ENCODE assay signal across 17 mouse cellular contexts in genomic region chr17:9861346-9861745, GRCm38 (mm10).
DNase-seq lines count a peak whose midpoint lies in the region; ATAC-seq and TF ChIP-seq lines count a peak whose summit lies in the region.
"Had no signal": no experiment of that assay in that cellular context is flagged by ENCODE, and none has a peak within 500 bp of the region (broad histone marks: within the 10 kb centered on the region; RNA-seq: fewer than 3 reads in every experiment).

No protein-coding gene starts in this region.

- WGBS in hindbrain, embryonic 13.5 days, result 57% methylated on average over 6 of the region's 6 CpGs
- 61% methylated on average over 6 of the region's 6 CpGs for WGBS in hindbrain, embryonic 16.5 days
- WGBS in forebrain, postnatal 0 days, result 50% methylated on average over 6 of the region's 6 CpGs
- WGBS in midbrain, postnatal 0 days, result 50% methylated on average over 6 of the region's 6 CpGs
- 89% methylated on average over 6 of the region's 6 CpGs for WGBS in lung, adult 2 months

- H3K27me3 ChIP-seq in hindbrain, embryonic 13.5 days, result no peaks in the 10 kb centered on the region
- H3K27me3 ChIP-seq in hindbrain, embryonic 16.5 days (replicated peaks; ENCODE audit: control insufficient read depth, insufficient read depth, low read length), result no peaks in the 10 kb centered on the region
- no peaks in the 10 kb centered on the region for H3K27me3 ChIP-seq in forebrain, postnatal 0 days (ENCODE audit: insufficient read depth, low read length)
- H3K27me3 ChIP-seq in midbrain, postnatal 0 days (ENCODE audit: insufficient read depth, low read length), result no peaks in the 10 kb centered on the region
- H3K27me3 ChIP-seq: heart, embryonic 12.5 days; limb, embryonic 13.5 days had no signal

- H3K9me3 ChIP-seq in hindbrain, embryonic 13.5 days, result peaks cover 13% of the 10 kb centered on the region
- peaks cover 5% of the 10 kb centered on the region for H3K9me3 ChIP-seq in hindbrain, embryonic 16.5 days (ENCODE audit: control insufficient read depth, low read length)
- 0 out of 2 replicates have a peak, but pooled peaks cover 4% of the 10 kb centered on the region for H3K9me3 ChIP-seq in forebrain, postnatal 0 days (ENCODE audit: low read length)
- H3K9me3 ChIP-seq in midbrain, postnatal 0 days (ENCODE audit: low read length), result 0 out of 2 replicates have a peak, but pooled peaks cover 3% of the 10 kb centered on the region

- no peak overlapping the region for H3K4me3 ChIP-seq in hindbrain, embryonic 13.5 days
- H3K4me3 ChIP-seq in hindbrain, embryonic 16.5 days (ENCODE audit: low read length), result no peak overlapping the region
- no peak overlapping the region for H3K4me3 ChIP-seq in forebrain, postnatal 0 days (ENCODE audit: low read depth, low read length)
- no peak overlapping the region for H3K4me3 ChIP-seq in midbrain, postnatal 0 days (ENCODE audit: low read depth, low read length)
- H3K4me3 ChIP-seq in lung, adult 2 months (replicated peaks; ENCODE audit: extremely low read depth, low read depth, low read length), result no peak overlapping the region
- H3K4me3 ChIP-seq: erythroblast, embryonic 14.5 days; heart, embryonic 12.5 days; limb, embryonic 13.5 days had no signal

- no peak overlapping the region for H3K9ac ChIP-seq in hindbrain, embryonic 13.5 days
- H3K9ac ChIP-seq in hindbrain, embryonic 16.5 days (ENCODE audit: low read depth, low read length), result no peak overlapping the region
- H3K9ac ChIP-seq in forebrain, postnatal 0 days, result no peak overlapping the region
- no peak overlapping the region for H3K9ac ChIP-seq in midbrain, postnatal 0 days (replicated peaks; ENCODE audit: low read length, poor library complexity, severe bottlenecking)
- H3K9ac ChIP-seq: heart, embryonic 12.5 days; limb, embryonic 13.5 days; liver, embryonic 14.5 days had no signal

- peak; percentile 62 for DNase-seq in forebrain, postnatal 0 days
- peak; percentile 42 to 50 for DNase-seq in layer of hippocampus, adult 8-10 months (ENCODE audit: low spot score in 2 of 2)
- no peak for DNase-seq in midbrain, postnatal 0 days (ENCODE audit: low spot score)
- DNase-seq in lung, adult 2 months, result no peak
- no peak for DNase-seq in lung, adult 18-20 months
- DNase-seq: cerebellum, adult 11 months; lung, postnatal 10 days; thymus, postnatal 4 days had no signal

- H3K27ac ChIP-seq in hindbrain, embryonic 13.5 days, result peak overlapping the region; percentile 65
- H3K27ac ChIP-seq in hindbrain, embryonic 16.5 days (ENCODE audit: low read depth, low read length), result no peak overlapping the region
- peak overlapping the region; percentile 51; the same call in 1 of the 2 replicates for H3K27ac ChIP-seq in forebrain, postnatal 0 days (ENCODE audit: low read depth, low read length)
- H3K27ac ChIP-seq in midbrain, postnatal 0 days (ENCODE audit: low read depth, low read length), result peak overlapping the region; percentile 58
- H3K27ac ChIP-seq: kidney, postnatal 0 days; limb, embryonic 13.5 days; liver, embryonic 14.5 days had no signal

- TF ChIP-seq CTCF in forebrain, postnatal 0 days (IDR thresholded peaks at IDR 0.05; ENCODE audit: low read depth), result no peak
- TF ChIP-seq CTCF in midbrain, postnatal 0 days (IDR thresholded peaks at IDR 0.05), result no peak
- no peak for TF ChIP-seq CTCF in lung, adult 2 months (IDR thresholded peaks at IDR 0.05; ENCODE audit: insufficient read depth, low read length)

- ATAC-seq in hindbrain, embryonic 13.5 days (ENCODE audit: low FRiP score), result no peak
- no peak for ATAC-seq in hindbrain, embryonic 16.5 days
- ATAC-seq in forebrain, postnatal 0 days, result peak; percentile 60
- no peak for ATAC-seq in midbrain, postnatal 0 days (ENCODE audit: low FRiP score)
- ATAC-seq in activated CD4-positive, CD25-positive, alpha-beta regulatory T cell, adult 4 months, result no peak
- ATAC-seq: intestine, postnatal 0 days had no signal

- no peaks in the 10 kb centered on the region; the same call in 1 of the 2 replicates for H3K36me3 ChIP-seq in hindbrain, embryonic 13.5 days
- H3K36me3 ChIP-seq in hindbrain, embryonic 16.5 days (ENCODE audit: control insufficient read depth, insufficient read depth, low read length), result no peaks in the 10 kb centered on the region
- no peaks in the 10 kb centered on the region for H3K36me3 ChIP-seq in forebrain, postnatal 0 days (ENCODE audit: insufficient read depth)
- H3K36me3 ChIP-seq in midbrain, postnatal 0 days (ENCODE audit: insufficient read depth, low read length), result no peaks in the 10 kb centered on the region
- H3K36me3 ChIP-seq: heart, embryonic 12.5 days; limb, embryonic 13.5 days had no signal

- no peak overlapping the region for H3K4me2 ChIP-seq in hindbrain, embryonic 13.5 days
- H3K4me2 ChIP-seq in hindbrain, embryonic 16.5 days (ENCODE audit: low read length), result no peak overlapping the region
- no peak overlapping the region for H3K4me2 ChIP-seq in forebrain, postnatal 0 days (ENCODE audit: low read depth)
- no peak overlapping the region for H3K4me2 ChIP-seq in midbrain, postnatal 0 days (ENCODE audit: low read depth, low read length, poor library complexity, severe bottlenecking)
- H3K4me2 ChIP-seq: heart, embryonic 12.5 days; limb, embryonic 13.5 days had no signal

- H3K4me1 ChIP-seq in hindbrain, embryonic 13.5 days (replicated peaks), result peaks cover 12% of the 10 kb centered on the region
- peaks cover 6% of the 10 kb centered on the region for H3K4me1 ChIP-seq in hindbrain, embryonic 16.5 days (ENCODE audit: control insufficient read depth, insufficient read depth, low read depth, low read length)
- peaks cover 13% of the 10 kb centered on the region for H3K4me1 ChIP-seq in forebrain, postnatal 0 days (ENCODE audit: insufficient read depth)
- H3K4me1 ChIP-seq in midbrain, postnatal 0 days (ENCODE audit: insufficient read depth, low read length), result peaks cover 3% of the 10 kb centered on the region; the same call in 1 of the 2 replicates
- no peaks in the 10 kb centered on the region for H3K4me1 ChIP-seq in lung, adult 2 months (ENCODE audit: control insufficient read depth, insufficient read depth, low read length)
- H3K4me1 ChIP-seq: limb, embryonic 13.5 days had no signal

- TF ChIP-seq POLR2A in lung, adult 2 months (IDR thresholded peaks at IDR 0.05; ENCODE audit: borderline replicate concordance, extremely low read depth, low read depth, low read length), result no peak

Comparison
In these comparisons a context has a peak if more than half of its experiments do, and no peak if none do; other contexts are left out.
1. DNase-seq: peak in forebrain, postnatal 0 days (single experiment) and layer of hippocampus, adult 8-10 months (2 of 2); none in midbrain, postnatal 0 days (single experiment), lung, adult 2 months (single experiment) and lung, adult 18-20 months (0 of 2).